Mouse (Mus musculus) kidney, adult 2 months (tissue): Measurements from ENCODE around the gene Crybg1. TPM values are rescaled to one million over a fixed set of nuclear protein-coding genes. Genes with fewer than 3 reads are reported as not detected.
A peak's percentile ranks its signal among the peaks of the same experiment; 100 is the strongest.

Source experiments
- DNase-seq: peaks from one replicate; pipeline ENCODE4 v3.0.0; 2021
- H3K27ac ChIP-seq: fragments of 200-500 bp; 2 replicates; pipeline ENCODE4 v1.5.1; 2012; ENCODE audit warnings: low read depth, low read length, control low read depth, inconsistent platforms; ENCODE audit not compliant: insufficient read depth
- H3K27me3 ChIP-seq: fragments of 200-500 bp; replicated peaks from 2 replicates; pipeline ENCODE4 v1.6.1; 2012; ENCODE audit warnings: mild to moderate bottlenecking, moderate library complexity, low read length, inconsistent platforms; ENCODE audit not compliant: control insufficient read depth, insufficient read depth
- H3K36me3 ChIP-seq: fragments of 200-500 bp; 2 replicates; pipeline ENCODE4 v1.6.1; 2012; ENCODE audit warnings: mild to moderate bottlenecking, moderate library complexity, low read length, inconsistent platforms; ENCODE audit not compliant: control insufficient read depth, insufficient read depth
- H3K4me1 ChIP-seq: fragments of 200-500 bp; 2 replicates; pipeline ENCODE4 v1.6.1; 2011; ENCODE audit warnings: low read length; ENCODE audit not compliant: control insufficient read depth, insufficient read depth
- H3K4me3 ChIP-seq: fragments of 200-500 bp; 2 replicates; pipeline ENCODE4 v1.5.1; 2011; ENCODE audit warnings: mild to moderate bottlenecking, low read depth, low read length, control low read depth; ENCODE audit not compliant: insufficient read depth
- CTCF ChIP-seq: fragments of 200-500 bp; conservative IDR thresholded peaks from 2 replicates; pipeline ENCODE4 v1.5.1; 2011; ENCODE audit warnings: low read depth, mild to moderate bottlenecking, control low read depth, low read length, moderate library complexity, mixed read lengths; ENCODE audit not compliant: insufficient read depth, insufficient read length
- POLR2A ChIP-seq: fragments of 200-500 bp; IDR thresholded peaks from one replicate; pipeline ENCODE4 v1.6.1; 2011; ENCODE audit warnings: low read depth, low read length, control low read depth
- WGBS: fragments of 180-500 bp; shearing (Covaris S2); methylation state at CpG from one replicate; pipeline ENCODE4 v1.1.7; 2018; 5-methylcytosine and 5-hydroxymethylcytosine counted together
- polyA plus RNA-seq: library from polyadenylated mRNA; depleted of rRNA; stranded (reverse); fragments of >200 nt; gene quantifications from 2 replicates; pipeline ENCODE4 v1.2.3, GENCODE M21; 2012

The Crybg1 gene
- polyA plus RNA-seq, 1 experiment, result 4.5 TPM

DNA sequence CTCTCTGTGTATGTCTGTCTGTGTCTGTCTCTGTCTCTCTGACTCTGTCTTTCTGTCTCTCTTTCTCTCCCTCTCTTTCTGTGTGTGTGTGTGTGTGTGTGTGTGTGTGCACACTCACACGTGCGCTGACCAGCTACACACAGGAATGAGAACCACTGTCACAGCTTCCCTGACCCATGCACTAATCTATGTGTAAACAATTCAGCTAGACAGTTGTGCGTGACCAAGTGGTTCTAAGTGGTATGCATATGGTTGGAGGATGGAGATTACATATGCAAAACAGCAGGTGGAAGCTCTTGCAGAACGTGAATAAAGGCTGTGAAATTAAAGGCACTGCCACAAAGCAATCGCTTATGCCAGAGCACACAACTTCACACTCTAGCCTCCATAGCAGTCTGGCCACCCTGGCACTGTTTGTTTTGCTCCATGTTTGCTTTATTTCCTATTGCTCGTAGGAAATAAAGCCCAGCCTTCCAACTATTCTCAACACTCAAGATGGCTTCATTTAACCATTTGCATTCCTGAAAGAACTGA, 24.2 kb downstream of the Crybg1 start:
- no peak for DNase-seq
- Histone ChIP-seq H3K36me3 (no peaks in the 10 kb centered on the region), H3K4me1 (no peaks in the 10 kb centered on the region), H3K4me3 (no peak overlapping the region), H3K27me3 (no peaks in the 10 kb centered on the region), H3K27ac (no peak overlapping the region)
- TF ChIP-seq CTCF, result no peak
- WGBS, result 52% methylated on average over 6 of the region's 6 CpGs

DNA sequence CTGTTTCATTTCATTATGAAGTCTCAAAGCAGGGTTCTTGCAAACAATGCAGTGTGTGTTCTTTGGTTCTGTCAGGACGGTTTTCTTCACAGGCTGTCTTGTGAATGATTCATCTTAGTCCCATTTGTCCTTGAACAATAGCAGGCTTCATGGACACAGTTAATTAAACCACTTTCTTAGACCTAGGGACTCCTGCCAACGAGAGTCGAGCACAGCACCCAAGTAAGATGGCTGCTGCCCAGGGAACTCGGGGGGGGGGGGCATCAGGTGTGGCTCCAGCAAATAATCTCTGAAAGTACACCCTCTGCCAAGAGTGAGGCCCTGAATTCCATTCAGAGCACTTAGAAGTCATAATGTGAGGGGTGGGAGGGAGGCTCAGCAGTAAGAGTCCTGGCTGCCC, 30.0 kb downstream of the Crybg1 start:
- Histone ChIP-seq H3K4me3 (no peak overlapping the region), H3K4me1 (no peaks in the 10 kb centered on the region), H3K27ac (no peak overlapping the region), H3K36me3 (no peaks in the 10 kb centered on the region), H3K27me3 (no peaks in the 10 kb centered on the region)
- 31% methylated on average over 4 of the region's 4 CpGs for WGBS
- TF ChIP-seq POLR2A, result no peak
- DNase-seq, result peak; percentile 10

- no peak overlapping the region for H3K4me3 ChIP-seq
- H3K4me1 ChIP-seq, result no peaks in the 10 kb centered on the region
- no peak overlapping the region for H3K27ac ChIP-seq
- TF ChIP-seq CTCF (no peak), POLR2A (no peak)
- WGBS, result 88% methylated on average over 5 of the region's 5 CpGs
- DNase-seq, result no peak
- H3K27me3 ChIP-seq, result no peaks in the 10 kb centered on the region
- no peaks in the 10 kb centered on the region for H3K36me3 ChIP-seq
Measured at GRCm38 (mm10) chr10:44116796-44117195, 31.9 kb downstream of the Crybg1 start.

GRCm38 (mm10) chr10:44114611-44115010, 34.0 kb downstream of the Crybg1 start:
- no peak for DNase-seq
- no peak overlapping the region for H3K4me3 ChIP-seq
- no peak for TF ChIP-seq POLR2A
- TF ChIP-seq CTCF, result no peak
- no peaks in the 10 kb centered on the region for H3K27me3 ChIP-seq
- H3K36me3 ChIP-seq, result no peaks in the 10 kb centered on the region
- H3K4me1 ChIP-seq, result no peaks in the 10 kb centered on the region
- H3K27ac ChIP-seq, result no peak overlapping the region
- 44% methylated on average over 4 of the region's 4 CpGs for WGBS

DNA sequence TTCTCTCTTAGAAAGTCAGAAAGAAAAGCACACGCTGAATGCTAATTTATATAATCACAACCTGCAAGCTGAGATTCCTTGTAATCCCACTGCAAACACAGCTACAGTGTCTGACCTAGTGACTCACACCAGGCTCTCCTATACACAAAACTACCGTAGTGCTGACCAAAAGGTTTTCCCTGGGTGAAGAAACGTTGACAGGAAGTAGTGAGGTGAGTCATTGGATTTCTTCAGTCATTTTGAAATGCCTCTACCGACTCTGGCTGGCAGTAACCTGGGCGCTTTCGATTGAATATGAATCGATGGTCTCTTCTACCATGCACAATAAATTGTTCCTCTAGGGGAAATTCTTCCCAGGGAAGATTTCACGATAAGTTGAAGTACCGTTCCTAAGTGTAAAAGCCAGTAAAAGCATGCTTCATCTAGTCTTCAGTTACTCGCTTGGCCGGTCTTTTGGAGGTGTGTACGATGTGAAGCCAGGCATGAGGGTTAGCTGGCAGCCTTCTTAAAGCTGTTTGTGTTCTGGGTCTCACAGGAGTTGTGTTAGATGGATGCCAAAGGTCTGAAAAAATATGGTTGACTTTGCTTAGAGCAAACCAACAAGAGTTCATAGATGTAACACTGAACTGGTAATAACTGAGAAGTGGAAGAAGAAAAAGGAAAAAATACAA, 36.5 kb downstream of the Crybg1 start:
- Histone ChIP-seq H3K27me3 (no peaks in the 10 kb centered on the region), H3K36me3 (no peaks in the 10 kb centered on the region), H3K4me1 (no peaks in the 10 kb centered on the region), H3K27ac (no peak overlapping the region), H3K4me3 (no peak overlapping the region)
- 61% methylated on average over 12 of the region's 12 CpGs for WGBS
- TF ChIP-seq CTCF (no peak), POLR2A (no peak)
- DNase-seq, result peak; percentile 33

DNA sequence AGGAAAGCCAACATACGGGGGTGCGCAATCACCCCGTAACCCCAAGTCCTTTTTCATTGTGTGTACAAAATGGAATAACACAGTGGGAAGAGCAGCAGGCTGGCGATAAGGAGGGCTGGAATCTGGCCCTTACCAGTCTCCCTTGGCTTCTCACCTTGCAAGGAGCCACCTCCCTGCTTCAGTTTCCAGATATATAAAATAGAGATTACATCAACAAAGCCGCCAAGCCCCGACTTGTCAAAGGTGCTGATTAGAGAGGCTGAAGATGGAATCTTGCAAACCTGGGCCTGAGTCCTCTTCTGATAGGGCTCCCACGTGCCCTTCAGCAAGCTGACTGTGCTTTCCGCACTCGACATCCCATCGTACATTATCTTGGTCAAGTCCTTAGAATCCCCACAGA, 37.5 kb downstream of the Crybg1 start:
- TF ChIP-seq POLR2A (no peak), CTCF (no peak)
- no peaks in the 10 kb centered on the region for H3K4me1 ChIP-seq
- no peaks in the 10 kb centered on the region for H3K36me3 ChIP-seq
- no peak for DNase-seq
- H3K4me3 ChIP-seq, result no peak overlapping the region
- WGBS, result 78% methylated on average over 10 of the region's 10 CpGs
- peak overlapping the region; percentile 24; the same call in 1 of the 2 replicates for H3K27ac ChIP-seq
- no peaks in the 10 kb centered on the region for H3K27me3 ChIP-seq

GRCm38 (mm10) chr10:44110460-44110859, 38.2 kb downstream of the Crybg1 start:
- Histone ChIP-seq H3K4me1 (no peaks in the 10 kb centered on the region), H3K27me3 (no peaks in the 10 kb centered on the region), H3K36me3 (no peaks in the 10 kb centered on the region), H3K4me3 (no peak overlapping the region), H3K27ac (no peak overlapping the region)
- TF ChIP-seq CTCF, result no peak; the same call in 1 of the 2 replicates
- TF ChIP-seq POLR2A, result no peak
- no peak for DNase-seq
